In the genomic region with DNA sequence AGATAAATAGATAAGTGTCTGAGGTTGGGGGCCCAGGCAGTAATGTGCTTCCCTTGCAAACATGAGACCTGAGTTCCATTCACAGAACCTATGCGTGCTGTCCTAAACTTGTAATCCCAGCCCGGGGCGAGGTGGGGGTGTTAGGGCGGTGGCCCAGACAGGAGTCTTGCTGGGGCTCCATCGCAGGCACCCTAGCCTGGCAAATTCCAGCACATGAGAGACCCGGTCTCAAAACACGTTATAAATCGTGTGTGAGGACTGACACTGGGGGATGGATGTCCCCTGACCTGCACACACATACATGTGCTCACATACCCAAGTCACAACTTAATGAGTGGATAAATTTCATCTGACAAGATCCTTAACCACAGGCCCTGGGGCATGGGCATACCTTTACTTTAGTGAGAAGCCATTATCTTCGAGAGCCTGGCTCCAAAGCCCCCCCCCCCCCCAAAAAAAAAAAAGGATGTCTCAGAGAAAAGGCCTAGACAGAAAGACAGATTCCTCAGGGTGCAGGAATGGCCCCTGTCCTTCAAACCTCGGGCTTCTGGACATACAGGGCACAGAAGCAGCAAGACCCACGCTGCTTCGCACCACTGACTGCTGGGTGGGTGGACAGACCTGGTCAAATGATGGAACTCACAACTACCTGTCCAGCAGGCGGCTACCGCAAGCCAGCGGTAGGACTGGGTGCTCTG, we compare ENCODE assay signal across 7 mouse cellular contexts. TPM values are rescaled to one million over a fixed set of nuclear protein-coding genes. Genes with fewer than 3 reads are reported as not detected.
DNase-seq lines count a peak whose midpoint lies in the region; ATAC-seq and TF ChIP-seq lines count a peak whose summit lies in the region.

No protein-coding gene starts in this region.

- no peaks in the 10 kb centered on the region for H3K27me3 ChIP-seq in embryonic facial prominence, embryonic 15.5 days
- H3K27me3 ChIP-seq in intestine, embryonic 16.5 days (replicated peaks; ENCODE audit: control insufficient read depth, insufficient read depth, low read length) = no peaks in the 10 kb centered on the region
- H3K27me3 ChIP-seq in neural tube, embryonic 14.5 days (ENCODE audit: control insufficient read depth, insufficient read depth, low read length) = no peaks in the 10 kb centered on the region

- TF ChIP-seq CTCF in lung, adult 2 months (IDR thresholded peaks at IDR 0.05; ENCODE audit: insufficient read depth, low read length) = no peak

- ATAC-seq in embryonic facial prominence, embryonic 15.5 days (ENCODE audit: insufficient number of reproducible peaks, low FRiP score, low TSS enrichment, low read depth) = 0 out of 2 replicates have a peak, but pooled peaks have one; percentile 6
- no peak; the same call in 1 of the 2 replicates for ATAC-seq in intestine, embryonic 16.5 days
- ATAC-seq in neural tube, embryonic 14.5 days (ENCODE audit: low read depth) = peak; percentile 53

- H3K4me1 ChIP-seq in lung, adult 2 months (ENCODE audit: control insufficient read depth, insufficient read depth, low read length) = peaks cover 2% of the 10 kb centered on the region; the same call in 1 of the 2 replicates
- peaks cover 11% of the 10 kb centered on the region; the same call in 1 of the 2 replicates for H3K4me1 ChIP-seq in embryonic facial prominence, embryonic 15.5 days
- peaks cover 2% of the 10 kb centered on the region; the same call in 1 of the 2 replicates for H3K4me1 ChIP-seq in intestine, embryonic 16.5 days (ENCODE audit: control insufficient read depth, insufficient read depth, low read length)
- no peaks in the 10 kb centered on the region for H3K4me1 ChIP-seq in neural tube, embryonic 14.5 days (ENCODE audit: control insufficient read depth, insufficient read depth, low read length)

- H3K9me3 ChIP-seq in embryonic facial prominence, embryonic 15.5 days (replicated peaks) = no peaks in the 10 kb centered on the region
- no peaks in the 10 kb centered on the region for H3K9me3 ChIP-seq in intestine, embryonic 16.5 days (ENCODE audit: control insufficient read depth, low read length)
- no peaks in the 10 kb centered on the region for H3K9me3 ChIP-seq in neural tube, embryonic 14.5 days (ENCODE audit: control insufficient read depth, low read length)

- 0 out of 2 replicates have a peak, but pooled peaks have one; percentile 16 for TF ChIP-seq POLR2A in lung, adult 2 months (IDR thresholded peaks at IDR 0.05; ENCODE audit: borderline replicate concordance, extremely low read depth, low read depth, low read length)

- peak overlapping the region; percentile 60 for H3K4me3 ChIP-seq in lung, adult 2 months (replicated peaks; ENCODE audit: extremely low read depth, low read depth, low read length)
- peak overlapping the region; percentile 44 for H3K4me3 ChIP-seq in embryonic facial prominence, embryonic 15.5 days (replicated peaks)
- H3K4me3 ChIP-seq in intestine, embryonic 16.5 days (ENCODE audit: low read length) = peak overlapping the region; percentile 42
- peak overlapping the region; percentile 27 for H3K4me3 ChIP-seq in neural tube, embryonic 14.5 days (ENCODE audit: low read depth, low read length)

- 49% methylated on average over 15 of the region's 15 CpGs for WGBS in lung, adult 2 months
- 44% methylated on average over 15 of the region's 15 CpGs for WGBS in embryonic facial prominence, embryonic 15.5 days
- WGBS in intestine, embryonic 16.5 days = 51% methylated on average over 15 of the region's 15 CpGs
- 53% methylated on average over 15 of the region's 15 CpGs for WGBS in neural tube, embryonic 14.5 days

- H3K36me3 ChIP-seq in embryonic facial prominence, embryonic 15.5 days = no peaks in the 10 kb centered on the region
- H3K36me3 ChIP-seq in intestine, embryonic 16.5 days (ENCODE audit: control insufficient read depth, insufficient read depth, low read length) = no peaks in the 10 kb centered on the region
- no peaks in the 10 kb centered on the region for H3K36me3 ChIP-seq in neural tube, embryonic 14.5 days (ENCODE audit: control insufficient read depth, insufficient read depth, low read length)

- no peak overlapping the region; the same call in 1 of the 2 replicates for H3K27ac ChIP-seq in embryonic facial prominence, embryonic 15.5 days (replicated peaks)
- no peak overlapping the region for H3K27ac ChIP-seq in intestine, embryonic 16.5 days (ENCODE audit: low read length)
- peak overlapping the region; percentile 30; the same call in 1 of the 2 replicates for H3K27ac ChIP-seq in neural tube, embryonic 14.5 days (ENCODE audit: low read depth, low read length)

- H3K9ac ChIP-seq in embryonic facial prominence, embryonic 15.5 days = peak overlapping the region; percentile 33; the same call in 1 of the 2 replicates
- H3K9ac ChIP-seq in intestine, embryonic 16.5 days (ENCODE audit: low read depth, low read length) = peak overlapping the region; percentile 60; the same call in 1 of the 2 replicates
- H3K9ac ChIP-seq in neural tube, embryonic 14.5 days (replicated peaks; ENCODE audit: low read depth, low read length) = no peak overlapping the region; the same call in 1 of the 2 replicates

- no peak for DNase-seq in lung, adult 2 months
- DNase-seq in lung, adult 18-20 months = no peak
- no peak for DNase-seq in frontal cortex, postnatal 36 days (ENCODE audit: low spot score in 2 of 2)
- DNase-seq in urinary bladder, postnatal 36 days (ENCODE audit: low spot score in 2 of 2) = no peak

- H3K4me2 ChIP-seq in embryonic facial prominence, embryonic 15.5 days (replicated peaks) = peak overlapping the region; percentile 79
- H3K4me2 ChIP-seq in intestine, embryonic 16.5 days (ENCODE audit: low read depth, low read length) = peak overlapping the region; percentile 80
- H3K4me2 ChIP-seq in neural tube, embryonic 14.5 days (ENCODE audit: low read depth, low read length) = peak overlapping the region; percentile 59

RNA-seq across cellular contexts. Expression of gene Dnajb1, which starts 13.8 kb away (rescaled TPM):
- polyA plus RNA-seq in lung, adult 2 months (2012; rRNA removed) = 23.5 and 26.4 TPM in 2 replicates
- polyA plus RNA-seq in embryonic facial prominence, embryonic 15.5 days (2015; fragmentation: Nextera tagmentation; extraction: Ambion mirVana) = 75.2 and 76.6 TPM in 2 replicates
- 46.7 and 52.0 TPM in 2 replicates for polyA plus RNA-seq in intestine, embryonic 16.5 days (2015; fragmentation: Nextera tagmentation; extraction: Ambion mirVana)
- polyA plus RNA-seq in neural tube, embryonic 14.5 days (2014; fragmentation: Nextera tagmentation; extraction: Ambion mirVana) = 54.3 and 55.2 TPM in 2 replicates

RNA-seq across cellular contexts. Expression of gene Tecr, which starts 14.1 kb away (rescaled TPM):
- polyA plus RNA-seq in lung, adult 2 months (2012; rRNA removed) = 416 and 565 TPM in 2 replicates
- 540 and 549 TPM in 2 replicates for polyA plus RNA-seq in embryonic facial prominence, embryonic 15.5 days (2015; fragmentation: Nextera tagmentation; extraction: Ambion mirVana)
- 660 and 691 TPM in 2 replicates for polyA plus RNA-seq in intestine, embryonic 16.5 days (2015; fragmentation: Nextera tagmentation; extraction: Ambion mirVana)
- polyA plus RNA-seq in neural tube, embryonic 14.5 days (2014; fragmentation: Nextera tagmentation; extraction: Ambion mirVana) = 1,479 and 1,754 TPM in 2 replicates

RNA-seq across cellular contexts. Expression of gene Gipc1, which starts 30.6 kb away (rescaled TPM):
- 58.6 and 67.0 TPM in 2 replicates for polyA plus RNA-seq in lung, adult 2 months (2012; rRNA removed)
- polyA plus RNA-seq in embryonic facial prominence, embryonic 15.5 days (2015; fragmentation: Nextera tagmentation; extraction: Ambion mirVana) = 180 and 192 TPM in 2 replicates
- polyA plus RNA-seq in intestine, embryonic 16.5 days (2015; fragmentation: Nextera tagmentation; extraction: Ambion mirVana) = 153 and 171 TPM in 2 replicates
- 90.2 and 104 TPM in 2 replicates for polyA plus RNA-seq in neural tube, embryonic 14.5 days (2014; fragmentation: Nextera tagmentation; extraction: Ambion mirVana)

RNA-seq across cellular contexts. Expression of gene Ptger1, which starts 44.6 kb away (rescaled TPM):
- 6.8 and 7.8 TPM in 2 replicates for polyA plus RNA-seq in lung, adult 2 months (2012; rRNA removed)
- 1.2 and 1.4 TPM in 2 replicates for polyA plus RNA-seq in embryonic facial prominence, embryonic 15.5 days (2015; fragmentation: Nextera tagmentation; extraction: Ambion mirVana)
- 1.2 and 1.5 TPM in 2 replicates for polyA plus RNA-seq in intestine, embryonic 16.5 days (2015; fragmentation: Nextera tagmentation; extraction: Ambion mirVana)
- polyA plus RNA-seq in neural tube, embryonic 14.5 days (2014; fragmentation: Nextera tagmentation; extraction: Ambion mirVana) = 0.71 and 1.4 TPM in 2 replicates

RNA-seq across cellular contexts. Expression of gene Ndufb7, which starts 55.4 kb away (rescaled TPM):
- polyA plus RNA-seq in lung, adult 2 months (2012; rRNA removed) = 269 and 286 TPM in 2 replicates
- polyA plus RNA-seq in embryonic facial prominence, embryonic 15.5 days (2015; fragmentation: Nextera tagmentation; extraction: Ambion mirVana) = 285 and 288 TPM in 2 replicates
- 418 and 429 TPM in 2 replicates for polyA plus RNA-seq in intestine, embryonic 16.5 days (2015; fragmentation: Nextera tagmentation; extraction: Ambion mirVana)
- 348 and 353 TPM in 2 replicates for polyA plus RNA-seq in neural tube, embryonic 14.5 days (2014; fragmentation: Nextera tagmentation; extraction: Ambion mirVana)
